Mouse (Mus musculus): ENCODE measurements at regions not wholly inside any gene's neighbourhood (a gene's known extent, or its start where the extent isn't known, plus 50 kb on each side); places are given as distances from the start of the nearest gene placed in this dataset.

- DNase-seq = no peak
Measured at GRCm38 (mm10) chr14:18127385-18127784, 111.5 kb downstream of the Nr1d2 start.

- DNase-seq = peak; percentile 13
Measured at GRCm38 (mm10) chr14:18106901-18107789, 131.8 kb downstream of the Nr1d2 start.

- no peak for DNase-seq
Measured at GRCm38 (mm10) chr14:18105606-18106005, 133.3 kb downstream of the Nr1d2 start.

GRCm38 (mm10) chr14:18100195-18100594 lies 138.7 kb downstream of the Nr1d2 start:
- no peak for DNase-seq
